Mouse (Mus musculus) kidney, adult 2 months (tissue): Measurements from ENCODE around the gene Gbx1. TPM values are rescaled to one million over a fixed set of nuclear protein-coding genes. Genes with fewer than 3 reads are reported as not detected.

ENCODE experiments used
- DNase-seq: peaks from one replicate; pipeline ENCODE4 v3.0.0; 2021
- H3K27ac ChIP-seq: fragments of 200-500 bp; 2 replicates; pipeline ENCODE4 v1.5.1; 2012; ENCODE audit warnings: low read depth, low read length, control low read depth, inconsistent platforms; ENCODE audit not compliant: insufficient read depth
- H3K27me3 ChIP-seq: fragments of 200-500 bp; replicated peaks from 2 replicates; pipeline ENCODE4 v1.6.1; 2012; ENCODE audit warnings: mild to moderate bottlenecking, moderate library complexity, low read length, inconsistent platforms; ENCODE audit not compliant: control insufficient read depth, insufficient read depth
- H3K36me3 ChIP-seq: fragments of 200-500 bp; 2 replicates; pipeline ENCODE4 v1.6.1; 2012; ENCODE audit warnings: mild to moderate bottlenecking, moderate library complexity, low read length, inconsistent platforms; ENCODE audit not compliant: control insufficient read depth, insufficient read depth
- H3K4me1 ChIP-seq: fragments of 200-500 bp; 2 replicates; pipeline ENCODE4 v1.6.1; 2011; ENCODE audit warnings: low read length; ENCODE audit not compliant: control insufficient read depth, insufficient read depth
- H3K4me3 ChIP-seq: fragments of 200-500 bp; 2 replicates; pipeline ENCODE4 v1.5.1; 2011; ENCODE audit warnings: mild to moderate bottlenecking, low read depth, low read length, control low read depth; ENCODE audit not compliant: insufficient read depth
- CTCF ChIP-seq: fragments of 200-500 bp; conservative IDR thresholded peaks from 2 replicates; pipeline ENCODE4 v1.5.1; 2011; ENCODE audit warnings: low read depth, mild to moderate bottlenecking, control low read depth, low read length, moderate library complexity, mixed read lengths; ENCODE audit not compliant: insufficient read depth, insufficient read length
- POLR2A ChIP-seq: fragments of 200-500 bp; IDR thresholded peaks from one replicate; pipeline ENCODE4 v1.6.1; 2011; ENCODE audit warnings: low read depth, low read length, control low read depth
- WGBS: fragments of 180-500 bp; shearing (Covaris S2); methylation state at CpG from one replicate; pipeline ENCODE4 v1.1.7; 2018; 5-methylcytosine and 5-hydroxymethylcytosine counted together
- polyA plus RNA-seq: library from polyadenylated mRNA; depleted of rRNA; stranded (reverse); fragments of >200 nt; gene quantifications from 2 replicates; pipeline ENCODE4 v1.2.3, GENCODE M21; 2012

The Gbx1 gene
- polyA plus RNA-seq, 1 experiment, result 0.05 TPM

DNA sequence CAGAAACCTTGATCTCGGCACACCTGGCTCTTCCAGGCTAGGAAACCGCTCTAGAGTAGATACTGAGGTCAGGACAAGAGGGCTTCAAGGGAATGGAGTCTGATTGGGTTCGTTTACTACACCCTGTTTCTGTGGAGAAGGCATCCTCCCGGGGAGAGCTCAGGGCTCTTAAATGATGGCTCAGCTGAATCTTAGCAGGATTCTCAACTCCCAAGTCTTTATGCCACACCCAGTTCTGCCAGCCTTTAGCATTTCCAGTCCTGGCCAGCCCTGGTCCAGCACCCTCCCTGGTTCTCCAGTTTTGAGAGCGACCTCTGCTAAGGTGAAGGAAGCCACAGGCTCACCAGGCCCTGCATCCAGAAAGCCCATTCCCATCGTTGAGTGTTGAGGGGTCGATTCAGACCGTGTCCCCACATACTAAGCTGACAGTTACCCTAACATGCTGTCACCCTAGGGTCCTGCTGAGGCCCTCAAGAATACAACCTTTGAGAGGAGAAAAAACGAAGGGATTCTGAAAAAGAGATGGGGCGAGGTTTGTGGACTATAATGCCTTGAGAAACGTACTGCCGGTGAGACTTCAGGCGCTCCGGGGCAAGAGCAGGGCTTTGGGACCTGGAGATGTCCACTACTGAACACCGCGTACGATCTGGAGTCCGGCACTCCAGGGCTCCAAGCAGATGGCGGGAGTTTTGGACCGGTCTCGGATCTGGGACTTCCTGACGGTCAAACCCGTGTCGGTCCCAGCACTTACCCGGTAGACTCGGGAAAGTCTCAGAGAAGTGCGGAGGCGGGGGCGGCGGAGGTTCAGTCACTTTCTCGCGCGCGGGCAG, 1.4 kb downstream of the Gbx1 start:
- no peak overlapping the region for H3K27ac ChIP-seq
- 4% methylated on average over 34 of the region's 34 CpGs for WGBS
- H3K27me3 ChIP-seq, result peaks cover 4% of the 10 kb centered on the region
- no peak overlapping the region for H3K4me3 ChIP-seq
- no peak for TF ChIP-seq POLR2A
- no peaks in the 10 kb centered on the region for H3K4me1 ChIP-seq
- H3K36me3 ChIP-seq, result no peaks in the 10 kb centered on the region
- DNase-seq, result no peak

GRCm38 (mm10) chr5:24524522-24524921, 2.5 kb downstream of the Gbx1 start:
- Histone ChIP-seq H3K27ac (no peak overlapping the region), H3K36me3 (no peaks in the 10 kb centered on the region), H3K4me3 (no peak overlapping the region), H3K4me1 (no peaks in the 10 kb centered on the region), H3K27me3 (peaks cover 4% of the 10 kb centered on the region)
- TF ChIP-seq CTCF (no peak), POLR2A (no peak)
- 18% methylated on average over 4 of the region's 4 CpGs for WGBS
- no peak for DNase-seq

DNA sequence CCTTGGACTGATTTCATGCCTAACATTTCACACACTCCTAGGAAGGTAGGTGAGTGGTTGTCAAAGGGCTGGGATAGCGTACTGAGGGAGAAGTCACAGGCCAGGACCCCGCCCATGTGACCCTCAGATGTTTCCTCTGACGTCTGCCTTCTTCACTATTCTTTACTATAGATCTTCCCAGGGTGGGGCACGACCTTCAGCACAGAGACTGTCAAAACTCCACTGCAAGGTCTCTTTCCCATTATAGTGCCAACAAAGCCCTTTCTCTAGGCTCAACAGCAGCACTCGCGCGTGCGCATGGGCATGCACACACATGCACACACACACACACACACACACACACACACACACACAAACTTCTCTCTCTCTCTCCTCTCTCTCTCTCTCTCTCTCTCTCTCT, 3.2 kb downstream of the Gbx1 start:
- Histone ChIP-seq H3K27me3 (peaks cover 4% of the 10 kb centered on the region), H3K4me3 (no peak overlapping the region), H3K36me3 (no peaks in the 10 kb centered on the region), H3K4me1 (no peaks in the 10 kb centered on the region), H3K27ac (no peak overlapping the region)
- TF ChIP-seq POLR2A, result no peak
- no peak for TF ChIP-seq CTCF
- WGBS, result 59% methylated on average over 8 of the region's 8 CpGs
- DNase-seq, result no peak

GRCm38 (mm10) chr5:24521366-24521765, 5.6 kb downstream of the Gbx1 start:
- no peak for DNase-seq
- 52% methylated on average over 8 of the region's 8 CpGs for WGBS
- no peak overlapping the region for H3K27ac ChIP-seq
- no peak overlapping the region for H3K4me3 ChIP-seq
- TF ChIP-seq CTCF (no peak), POLR2A (no peak)
- no peaks in the 10 kb centered on the region for H3K4me1 ChIP-seq
- peaks cover 3% of the 10 kb centered on the region for H3K27me3 ChIP-seq
- H3K36me3 ChIP-seq, result no peaks in the 10 kb centered on the region

DNA sequence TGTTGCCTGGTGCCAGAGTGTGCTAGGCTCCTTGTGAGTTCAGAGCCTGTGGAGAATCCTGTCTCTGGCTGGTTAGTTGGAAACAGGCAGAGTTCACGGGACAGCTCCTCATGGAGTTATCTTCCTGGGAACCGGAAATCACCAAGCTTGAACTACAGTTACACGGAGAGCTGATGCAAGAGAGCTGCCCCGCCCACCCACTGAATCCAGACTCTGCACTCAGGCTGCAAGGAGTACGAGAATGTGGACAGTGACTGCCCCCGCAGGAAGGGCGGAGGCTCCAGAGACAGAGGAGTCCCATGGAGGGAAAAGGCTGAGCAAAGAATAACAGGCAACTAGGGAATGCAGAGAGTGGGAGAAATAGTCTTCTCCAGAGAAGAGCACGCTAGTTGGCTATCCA, 14.7 kb downstream of the Gbx1 start:
- peak; percentile 48 for DNase-seq

GRCm38 (mm10) chr5:24510635-24511034, 16.4 kb downstream of the Gbx1 start:
- 49% methylated on average over 11 of the region's 11 CpGs for WGBS
- DNase-seq, result peak; percentile 59
- no peaks in the 10 kb centered on the region for H3K27me3 ChIP-seq

More for the DNA sequence above, 14.7 kb downstream of the Gbx1 start:
- 28% methylated on average over 8 of the region's 8 CpGs for WGBS
- H3K27ac ChIP-seq, result no peak overlapping the region
- no peaks in the 10 kb centered on the region for H3K27me3 ChIP-seq
- H3K4me1 ChIP-seq, result no peaks in the 10 kb centered on the region
- no peaks in the 10 kb centered on the region for H3K36me3 ChIP-seq
- no peak overlapping the region for H3K4me3 ChIP-seq
- TF ChIP-seq CTCF (no peak), POLR2A (no peak)

DNA sequence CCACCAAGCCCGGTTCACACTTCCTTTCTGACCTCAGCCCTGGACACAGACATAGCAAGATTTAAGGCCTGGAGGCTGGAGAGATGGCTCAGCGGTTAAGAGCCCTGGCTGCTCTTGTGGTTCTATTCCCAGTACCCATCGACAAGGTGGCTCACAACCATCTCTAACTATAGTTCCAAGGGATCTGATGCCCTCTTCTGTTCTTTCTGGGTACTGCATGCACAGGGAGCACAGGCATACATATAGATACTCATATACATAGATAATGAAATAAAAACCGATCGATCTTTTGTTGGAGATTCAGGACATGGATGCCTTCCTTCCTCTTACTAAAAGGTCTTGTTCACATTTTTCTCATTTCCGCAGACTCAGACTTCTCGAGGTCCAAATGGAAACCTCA, 18.6 kb downstream of the Gbx1 start:
- 92% methylated on average over 7 of the region's 7 CpGs for WGBS
- Histone ChIP-seq H3K36me3 (no peaks in the 10 kb centered on the region), H3K4me1 (no peaks in the 10 kb centered on the region; the same call in 1 of the 2 replicates), H3K27me3 (no peaks in the 10 kb centered on the region), H3K4me3 (no peak overlapping the region), H3K27ac (no peak overlapping the region)
- no peak for TF ChIP-seq CTCF
- no peak for TF ChIP-seq POLR2A
- no peak for DNase-seq

More at GRCm38 (mm10) chr5:24510635-24511034, 16.4 kb downstream of the Gbx1 start:
- Histone ChIP-seq H3K27ac (no peak overlapping the region), H3K4me1 (no peaks in the 10 kb centered on the region), H3K4me3 (no peak overlapping the region), H3K36me3 (no peaks in the 10 kb centered on the region)
- TF ChIP-seq POLR2A (no peak), CTCF (peak; percentile 66)
